Mouse (Mus musculus) spleen, adult 2 months (tissue): ENCODE measurements at regions not wholly inside any gene's neighbourhood (a gene's known extent, or its start where the extent isn't known, plus 50 kb on each side); places are given as distances from the start of the nearest gene placed in this dataset.

Experiments used
- DNase-seq, 2 experiments: peaks; one replicate each; pipeline versions ENCODE4 v3.0.0 to v3.0.0-alpha.2; 2012 to 2021; ENCODE audit warnings: low spot score in 2 of 2, low read depth in 1 of 2
- H3K27ac ChIP-seq: fragments of 200-500 bp; 2 replicates; pipeline ENCODE4 v1.5.1; 2012; ENCODE audit warnings: low read length, inconsistent platforms; ENCODE audit not compliant: insufficient read depth
- H3K27me3 ChIP-seq: fragments of 200-500 bp; 2 replicates; pipeline ENCODE4 v1.6.1; 2012; ENCODE audit warnings: mild to moderate bottlenecking, moderate library complexity, low read length, inconsistent platforms; ENCODE audit not compliant: control insufficient read depth, insufficient read depth
- H3K36me3 ChIP-seq: fragments of 200-500 bp; 2 replicates; pipeline ENCODE4 v1.6.1; 2012; ENCODE audit warnings: mild to moderate bottlenecking, low read length, inconsistent platforms; ENCODE audit not compliant: control insufficient read depth, insufficient read depth
- H3K4me1 ChIP-seq: fragments of 200-500 bp; 2 replicates; pipeline ENCODE4 v1.6.1; 2011; ENCODE audit warnings: inconsistent platforms; ENCODE audit not compliant: control insufficient read depth, insufficient read depth, insufficient read length
- H3K4me3 ChIP-seq: fragments of 200-500 bp; 2 replicates; pipeline ENCODE4 v1.5.1; 2011; ENCODE audit warnings: mild to moderate bottlenecking, inconsistent platforms; ENCODE audit not compliant: insufficient read depth, insufficient read length; ENCODE audit errors: extremely low read depth
- CTCF ChIP-seq: fragments of 200-500 bp; IDR thresholded peaks from 2 replicates; pipeline ENCODE4 v1.5.1; 2011; ENCODE audit warnings: mild to moderate bottlenecking, inconsistent platforms; ENCODE audit not compliant: insufficient read depth, insufficient read length, insufficient replicate concordance; ENCODE audit errors: extremely low read depth
- POLR2A ChIP-seq: fragments of 200-500 bp; IDR thresholded peaks from 2 replicates; pipeline ENCODE4 v1.6.1; 2011; ENCODE audit warnings: low read depth, low read length, inconsistent platforms
- WGBS: fragments of 180-500 bp; shearing (Covaris S2); methylation state at CpG from one replicate; pipeline ENCODE4 v1.1.7; 2018; 5-methylcytosine and 5-hydroxymethylcytosine counted together

DNA sequence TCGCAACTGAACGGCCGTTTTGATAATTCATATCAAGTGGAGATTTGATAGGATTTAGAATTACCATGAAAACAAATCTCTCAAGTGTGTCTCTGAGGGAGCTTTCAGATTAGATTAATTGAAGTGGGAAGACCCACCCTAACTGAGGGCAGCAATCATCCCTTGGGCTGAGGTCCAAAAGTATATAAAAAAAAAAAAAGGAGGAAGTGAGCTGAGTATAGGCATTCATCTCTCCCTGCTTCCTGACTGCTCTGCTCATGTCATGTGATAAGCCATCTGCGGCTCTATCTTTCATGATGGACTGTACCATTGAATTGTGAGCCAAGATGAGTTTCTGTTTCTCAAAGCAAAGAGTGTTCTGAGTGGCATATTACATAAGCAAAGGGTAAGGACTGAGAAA is 234.2 kb upstream of the Erbb4 start:
- Histone ChIP-seq H3K36me3 (no peaks in the 10 kb centered on the region), H3K27me3 (no peaks in the 10 kb centered on the region), H3K4me1 (no peaks in the 10 kb centered on the region), H3K4me3 (no peak overlapping the region), H3K27ac (no peak overlapping the region)
- 89% methylated on average over 4 of the region's 4 CpGs for WGBS
- TF ChIP-seq CTCF: no peak
- no peak for DNase-seq

- Histone ChIP-seq H3K4me1 (no peaks in the 10 kb centered on the region), H3K27me3 (no peaks in the 10 kb centered on the region), H3K4me3 (no peak overlapping the region), H3K36me3 (no peaks in the 10 kb centered on the region), H3K27ac (no peak overlapping the region)
- no peak for DNase-seq
- 90% methylated on average over 4 of the region's 4 CpGs for WGBS
- TF ChIP-seq CTCF (no peak), POLR2A (no peak)
These were observed 232.6 kb upstream of the Erbb4 start for GRCm38 (mm10) chr1:69340481-69340880.

DNA sequence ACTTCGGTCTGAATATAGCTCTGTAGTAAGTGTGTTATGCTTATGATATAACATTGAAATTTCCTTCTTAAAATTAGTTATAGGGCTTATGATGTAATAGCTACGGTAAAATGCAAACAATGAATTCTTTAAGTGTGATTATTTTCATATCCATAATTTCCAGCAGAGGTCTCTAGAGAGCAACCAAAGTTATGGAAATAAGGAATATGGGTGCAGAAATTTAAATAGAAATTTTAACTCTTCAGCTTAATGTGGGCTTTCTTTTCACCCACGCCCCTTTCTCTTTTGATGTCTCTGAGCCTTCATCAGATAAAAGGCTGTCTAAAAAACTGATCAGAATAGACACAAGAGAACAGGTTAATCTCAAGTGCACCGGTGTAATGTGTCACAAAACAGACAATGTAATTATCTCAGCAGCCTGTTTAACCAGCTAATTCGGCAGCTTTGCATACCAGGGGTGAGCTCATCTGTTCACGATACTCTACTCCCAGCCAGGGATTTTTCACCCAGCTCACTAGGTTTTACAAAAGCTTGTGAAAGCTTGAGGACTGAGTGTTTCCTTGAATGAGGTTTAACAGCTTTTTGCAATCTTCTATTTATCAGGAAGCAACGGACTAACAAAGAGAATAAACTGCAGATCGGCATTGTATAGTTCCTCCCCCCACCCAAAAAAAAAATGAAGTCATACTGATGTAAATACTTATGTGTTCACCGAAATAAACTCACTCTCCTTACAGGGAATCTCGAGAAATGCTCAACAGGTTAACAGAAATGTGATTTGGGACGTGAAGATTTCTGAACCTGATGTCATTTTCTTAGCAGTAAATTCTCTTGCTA is 223.8 kb upstream of the Erbb4 start:
- WGBS: 11% methylated on average over 11 of the region's 11 CpGs
- no peak for TF ChIP-seq CTCF
- TF ChIP-seq POLR2A: no peak
- H3K4me1 ChIP-seq: no peaks in the 10 kb centered on the region
- no peak for DNase-seq
- no peaks in the 10 kb centered on the region for H3K27me3 ChIP-seq
- H3K36me3 ChIP-seq: no peaks in the 10 kb centered on the region
- H3K27ac ChIP-seq: no peak overlapping the region
- H3K4me3 ChIP-seq: no peak overlapping the region

- Histone ChIP-seq H3K36me3 (no peaks in the 10 kb centered on the region), H3K27ac (no peak overlapping the region), H3K27me3 (no peaks in the 10 kb centered on the region), H3K4me3 (no peak overlapping the region), H3K4me1 (no peaks in the 10 kb centered on the region)
- WGBS: 67% methylated on average over 3 of the region's 3 CpGs
- DNase-seq: no peak
- no peak for TF ChIP-seq CTCF
- no peak for TF ChIP-seq POLR2A
These were observed 221.5 kb upstream of the Erbb4 start for GRCm38 (mm10) chr1:69329399-69329798.

GRCm38 (mm10) chr1:69326711-69327110 is 218.9 kb upstream of the Erbb4 start:
- WGBS: 90% methylated on average over 8 of the region's 8 CpGs
- Histone ChIP-seq H3K4me1 (no peaks in the 10 kb centered on the region), H3K27ac (no peak overlapping the region), H3K4me3 (no peak overlapping the region), H3K36me3 (no peaks in the 10 kb centered on the region), H3K27me3 (no peaks in the 10 kb centered on the region)
- TF ChIP-seq CTCF (no peak), POLR2A (no peak)
- DNase-seq: no peak

DNA sequence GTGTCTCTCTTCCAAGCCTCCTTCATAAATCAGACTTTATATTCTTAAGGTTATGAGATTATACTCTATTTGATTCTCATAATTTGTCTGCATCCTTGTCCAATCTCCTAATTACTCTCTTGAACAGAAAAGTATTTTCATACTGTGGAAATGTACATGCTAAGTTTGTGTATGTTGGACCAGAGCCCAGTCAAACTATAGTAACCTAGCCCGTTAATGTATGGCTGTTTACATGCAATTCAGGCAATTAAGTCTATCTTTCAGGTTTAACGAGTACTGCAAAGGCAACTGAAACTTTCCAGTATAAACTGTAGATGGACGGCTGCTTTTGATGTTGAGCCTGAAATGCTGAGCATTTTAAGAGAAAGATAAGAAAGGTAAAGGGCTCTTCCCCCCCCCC is 211.7 kb upstream of the Erbb4 start:
- Histone ChIP-seq H3K4me1 (no peaks in the 10 kb centered on the region), H3K4me3 (no peak overlapping the region), H3K27me3 (no peaks in the 10 kb centered on the region), H3K36me3 (no peaks in the 10 kb centered on the region), H3K27ac (no peak overlapping the region)
- no peak for DNase-seq
- WGBS: 86% methylated on average over 3 of the region's 3 CpGs
- TF ChIP-seq CTCF (no peak), POLR2A (no peak)

DNA sequence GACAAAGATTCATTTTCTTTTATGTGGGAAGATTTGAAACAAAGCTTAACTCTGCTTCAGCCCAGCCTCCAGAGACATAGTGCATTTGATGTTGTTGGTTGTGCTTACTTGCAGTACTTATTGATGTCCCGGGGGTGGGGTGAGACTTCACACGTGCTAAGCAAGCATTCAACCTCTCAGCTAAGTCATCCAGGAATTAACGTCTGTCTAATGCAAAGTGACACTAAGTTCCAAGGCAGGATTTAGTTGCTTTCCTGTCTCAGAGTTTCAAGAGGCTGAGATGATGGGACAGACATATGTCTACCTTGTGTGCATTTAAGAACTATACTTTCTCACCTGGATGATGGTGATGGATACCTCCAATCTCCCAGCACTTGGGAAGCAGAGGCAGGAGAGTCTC is 189.0 kb upstream of the Erbb4 start:
- TF ChIP-seq CTCF (no peak), POLR2A (no peak)
- H3K36me3 ChIP-seq: no peaks in the 10 kb centered on the region
- H3K27ac ChIP-seq: no peak overlapping the region
- 73% methylated on average over 3 of the region's 3 CpGs for WGBS
- no peaks in the 10 kb centered on the region for H3K27me3 ChIP-seq
- H3K4me1 ChIP-seq: no peaks in the 10 kb centered on the region
- DNase-seq: no peak
- no peak overlapping the region for H3K4me3 ChIP-seq
